Mouse (Mus musculus) CH12.LX (cell line): ENCODE data around the gene Uri1. TPM values are rescaled to one million over a fixed set of nuclear protein-coding genes. Genes with fewer than 3 reads are reported as not detected.

ENCODE experiments used
- DNase-seq: peaks from one replicate; pipeline ENCODE4 v3.0.0-alpha.2; 2013; ENCODE audit errors: extremely low read depth
- H3K27ac ChIP-seq: 2 replicates; pipeline ENCODE4 v1.5.1; 2012; ENCODE audit warnings: low read depth, mild to moderate bottlenecking, control low read depth, moderate library complexity; ENCODE audit not compliant: insufficient read depth
- H3K27me3 ChIP-seq: replicated peaks from 2 replicates; pipeline ENCODE3; 2012; ENCODE audit warnings: inconsistent platforms
- H3K36me3 ChIP-seq, 2 experiments: replicated peaks in 1 of 2; 2 replicates each; pipeline versions ENCODE3 to v1.6.1; 2012; ENCODE audit warnings: inconsistent platforms in 1 of 2, low read length in 1 of 2, mild to moderate bottlenecking in 1 of 2, mixed read lengths in 1 of 2, moderate library complexity in 1 of 2; ENCODE audit not compliant: control insufficient read depth in 1 of 2, insufficient read depth in 1 of 2
- H3K4me1 ChIP-seq, 2 experiments: 2 replicates each; pipeline ENCODE4 v1.6.1; 2012; ENCODE audit warnings: inconsistent platforms in 1 of 2, moderate library complexity in 1 of 2; ENCODE audit not compliant: insufficient read depth in 2 of 2, control insufficient read depth in 1 of 2
- H3K4me2 ChIP-seq: 2 replicates; pipeline ENCODE4 v1.6.1; 2012; ENCODE audit warnings: low read depth, mild to moderate bottlenecking, control low read depth; ENCODE audit not compliant: poor library complexity, insufficient read depth, severe bottlenecking
- H3K4me3 ChIP-seq, 3 experiments: fragments of 150-350 bp in 1 of 3; sonication (generic) in 1 of 3; replicated peaks in 1 of 3; 2 replicates each; pipeline versions ENCODE3 to v1.5.1; 2011 to 2012; ENCODE audit warnings: low read depth in 2 of 3, low read length in 2 of 3, mild to moderate bottlenecking in 2 of 3, moderate library complexity in 2 of 3, control low read depth in 1 of 3, improper control_type of control experiment in 1 of 3, inconsistent platforms in 1 of 3, mixed read lengths in 1 of 3; ENCODE audit not compliant: poor library complexity in 1 of 3
- H3K79me2 ChIP-seq: replicated peaks from 2 replicates; pipeline ENCODE4 v1.6.1; 2012; ENCODE audit warnings: mild to moderate bottlenecking, moderate library complexity; ENCODE audit not compliant: control insufficient read depth, poor library complexity, insufficient read depth, severe bottlenecking; ENCODE audit errors: extremely low read depth
- H3K9ac ChIP-seq: 2 replicates; pipeline ENCODE4 v1.6.1; 2012; ENCODE audit warnings: low read depth, mild to moderate bottlenecking, control low read depth, moderate library complexity; ENCODE audit not compliant: insufficient read depth
- H3K9me3 ChIP-seq: replicated peaks from 2 replicates; pipeline ENCODE3; 2012; ENCODE audit warnings: low read length, inconsistent platforms, mixed read lengths
- BHLHE40 ChIP-seq: IDR thresholded peaks from 2 replicates; pipeline ENCODE4 v1.6.1; 2011; ENCODE audit warnings: mild to moderate bottlenecking, low read depth, low read length, improper control_type of control experiment
- CHD2 ChIP-seq: IDR thresholded peaks from 2 replicates; pipeline ENCODE4 v1.6.1; 2011; ENCODE audit warnings: low read length, improper control_type of control experiment
- E2F4 ChIP-seq: IDR thresholded peaks from 2 replicates; pipeline ENCODE4 v1.6.1; 2011; ENCODE audit warnings: low read depth, low read length, improper control_type of control experiment; ENCODE audit not compliant: insufficient replicate concordance
- GABPA ChIP-seq: IDR thresholded peaks from 2 replicates; pipeline ENCODE4 v1.6.1; 2012; ENCODE audit warnings: low read depth, low read length, improper control_type of control experiment, inconsistent platforms; ENCODE audit not compliant: insufficient replicate concordance
- HCFC1 ChIP-seq: IDR thresholded peaks from 2 replicates; pipeline ENCODE4 v1.6.1; 2012; ENCODE audit warnings: low read depth, mild to moderate bottlenecking, inconsistent platforms, low read length, improper control_type of control experiment
- IRF4 ChIP-seq: IDR thresholded peaks from 2 replicates; pipeline ENCODE4 v1.6.1; 2014; ENCODE audit warnings: low read depth, mild to moderate bottlenecking, inconsistent platforms, low read length, improper control_type of control experiment
- JUND ChIP-seq: conservative IDR thresholded peaks from 2 replicates; pipeline ENCODE4 v1.6.1; 2011; ENCODE audit warnings: low read depth, low read length, improper control_type of control experiment
- KAT2A ChIP-seq: IDR thresholded peaks from 2 replicates; pipeline ENCODE4 v1.6.1; 2012; ENCODE audit warnings: low read length, improper control_type of control experiment, inconsistent platforms; ENCODE audit not compliant: insufficient replicate concordance
- MAFK ChIP-seq: IDR thresholded peaks from 2 replicates; pipeline ENCODE4 v1.6.1; 2011; ENCODE audit warnings: low read length, improper control_type of control experiment; ENCODE audit not compliant: insufficient replicate concordance
- MAX ChIP-seq: IDR thresholded peaks from 2 replicates; pipeline ENCODE4 v1.6.1; 2011; ENCODE audit warnings: low read length, improper control_type of control experiment
- MAZ ChIP-seq: IDR thresholded peaks from 2 replicates; pipeline ENCODE4 v1.6.1; 2012; ENCODE audit warnings: low read depth, mild to moderate bottlenecking, inconsistent platforms, low read length, improper control_type of control experiment, moderate library complexity
- MEF2A ChIP-seq: IDR thresholded peaks from 2 replicates; pipeline ENCODE4 v1.6.1; 2014; ENCODE audit warnings: low read depth, mild to moderate bottlenecking, inconsistent platforms, low read length, improper control_type of control experiment, borderline replicate concordance
- MXI1 ChIP-seq: IDR thresholded peaks from 2 replicates; pipeline ENCODE4 v1.6.1; 2011; ENCODE audit warnings: mild to moderate bottlenecking, low read depth, low read length, improper control_type of control experiment
- NELFE ChIP-seq: IDR thresholded peaks from 2 replicates; pipeline ENCODE4 v1.6.1; 2011; ENCODE audit warnings: low read depth, low read length, improper control_type of control experiment
- NRF1 ChIP-seq: IDR thresholded peaks from 2 replicates; pipeline ENCODE4 v1.6.1; 2014; ENCODE audit warnings: low read depth, mild to moderate bottlenecking, inconsistent platforms, low read length, improper control_type of control experiment, moderate library complexity
- POLR2A ChIP-seq: IDR thresholded peaks from 2 replicates; pipeline ENCODE4 v1.6.1; 2011; ENCODE audit warnings: low read depth, mild to moderate bottlenecking, improper control_type of control experiment, low read length
- POLR2AphosphoS2 ChIP-seq: IDR thresholded peaks from 2 replicates; pipeline ENCODE4 v1.6.1; 2011; ENCODE audit warnings: low read depth, low read length, improper control_type of control experiment
- RAD21 ChIP-seq: IDR thresholded peaks from 2 replicates; pipeline ENCODE4 v1.6.1; 2011; ENCODE audit warnings: low read depth, mild to moderate bottlenecking, low read length, improper control_type of control experiment, moderate library complexity
- RCOR1 ChIP-seq: conservative IDR thresholded peaks from 2 replicates; pipeline ENCODE4 v1.6.1; 2012; ENCODE audit warnings: low read depth, mild to moderate bottlenecking, inconsistent platforms, low read length, improper control_type of control experiment
- SIN3A ChIP-seq: IDR thresholded peaks from 2 replicates; pipeline ENCODE4 v1.6.1; 2012; ENCODE audit warnings: low read length, improper control_type of control experiment, inconsistent platforms
- TBP ChIP-seq: conservative IDR thresholded peaks from 2 replicates; pipeline ENCODE4 v1.6.1; 2011; ENCODE audit warnings: low read depth, low read length, improper control_type of control experiment
- UBTF ChIP-seq: IDR thresholded peaks from 2 replicates; pipeline ENCODE4 v1.6.1; 2012; ENCODE audit warnings: low read depth, mild to moderate bottlenecking, inconsistent platforms, low read length, improper control_type of control experiment, moderate library complexity
- USF1 ChIP-seq: IDR thresholded peaks from 2 replicates; pipeline ENCODE4 v1.6.1; 2014; ENCODE audit warnings: low read depth, mild to moderate bottlenecking, inconsistent platforms, low read length, improper control_type of control experiment
- ZKSCAN1 ChIP-seq: IDR thresholded peaks from 2 replicates; pipeline ENCODE4 v1.6.1; 2012; ENCODE audit warnings: low read depth, inconsistent platforms, low read length, improper control_type of control experiment, borderline replicate concordance
- ZNF384 ChIP-seq: IDR thresholded peaks from 2 replicates; pipeline ENCODE4 v1.6.1; 2012; ENCODE audit warnings: low read depth, low read length, improper control_type of control experiment, inconsistent platforms
- dilution Hi-C: fragments of 300-500 bp; cut with MboI; formaldehyde crosslinking; loops from 2 replicates; pipeline ENCODE4 v1.14.3; 2020; ENCODE audit warnings: low sequenced_read_pairs; ENCODE audit not compliant: extremely low pct_unique_long_range_greater_than_20kb, extremely low pct_ligation_motif_present
- in situ Hi-C: fragments of 300-500 bp; cut with MboI; formaldehyde crosslinking; loops from 3 replicates; pipeline ENCODE4 v1.14.3; 2019; ENCODE audit warnings: low sequenced_read_pairs, low pct_ligation_motif_present, low pct_unique_long_range_greater_than_20kb, mixed read lengths
- polyA plus RNA-seq: library from polyadenylated mRNA; unstranded; fragments of >175 nt; gene quantifications from 2 replicates; pipeline ENCODE4 v1.2.1, GENCODE M21; 2012; ENCODE audit warnings: low read depth; ENCODE audit not compliant: insufficient read length
- total RNA-seq, 2 experiments: library from RNA; depleted of rRNA; stranded (reverse); fragments of 300-350 nt in 1 of 2; fragments of >200 nt in 1 of 2; gene quantifications; 2 replicates each; pipeline ENCODE4 v1.2.3; 2012 to 2014

The Uri1 gene
- total and polyA plus RNA-seq, 3 experiments = 37.1 to 53.3 (median 50.1) TPM

GRCm38 (mm10) chr7:38059096-38059495 lies 35.7 kb upstream of the Uri1 start:
- H3K9me3 ChIP-seq = no peaks in the 10 kb centered on the region
- H3K4me1 ChIP-seq = peaks cover 2 to 7% of the 10 kb centered on the region in 2 experiments; a peak in 3 of 4 replicates
- H3K27me3 ChIP-seq = peaks cover 2% of the 10 kb centered on the region
- H3K4me3 ChIP-seq = no peak overlapping the region
- no peak for TF ChIP-seq NELFE
- no peak for TF ChIP-seq NRF1
- TF ChIP-seq MAX = no peak
- TF ChIP-seq HCFC1 = no peak
- no peak for TF ChIP-seq TBP
- TF ChIP-seq IRF4 = no peak
- TF ChIP-seq ZNF384 = no peak
- no peak for TF ChIP-seq MXI1
- no peak for TF ChIP-seq USF1
- no peak for TF ChIP-seq MEF2A
- no peak for TF ChIP-seq BHLHE40
- TF ChIP-seq POLR2AphosphoS2 = no peak
- no peak for TF ChIP-seq POLR2A
- no peak for TF ChIP-seq MAZ
- in situ Hi-C loops = no loop called here
- H3K79me2 ChIP-seq = no peaks in the 10 kb centered on the region
- no peak overlapping the region for H3K27ac ChIP-seq
- dilution Hi-C loops = no loop called here
- DNase-seq = no peak
- H3K4me2 ChIP-seq = no peak overlapping the region
- no peaks in the 10 kb centered on the region for H3K36me3 ChIP-seq
- H3K9ac ChIP-seq = no peak overlapping the region

- Histone ChIP-seq H3K27ac (no peak overlapping the region), H3K4me3 (no peak overlapping the region)
- in situ Hi-C loops = no loop called here
- no peak for TF ChIP-seq MXI1
- no peak for TF ChIP-seq NRF1
- TF ChIP-seq IRF4 = no peak
- no peak for TF ChIP-seq SIN3A
- TF ChIP-seq KAT2A = no peak
- TF ChIP-seq MEF2A = no peak
- no peak for TF ChIP-seq USF1
- TF ChIP-seq RAD21 = no peak
- TF ChIP-seq BHLHE40 = no peak
- no peak for TF ChIP-seq E2F4
- TF ChIP-seq RCOR1 = no peak
- TF ChIP-seq GABPA = no peak
- no peak for TF ChIP-seq MAX
- TF ChIP-seq MAFK = no peak
- TF ChIP-seq CHD2 = no peak
- no peak for TF ChIP-seq UBTF
- no peak for TF ChIP-seq POLR2A
- no peak for TF ChIP-seq ZKSCAN1
- no peak for TF ChIP-seq JUND
- TF ChIP-seq, all 38 proteins: peak for 0
- Histone ChIP-seq H3K27me3 (peaks cover 3% of the 10 kb centered on the region), H3K9me3 (no peaks in the 10 kb centered on the region), H3K4me1 (peaks cover 2% of the 10 kb centered on the region in 2 experiments; a peak in 1 of 4 replicates), H3K9ac (no peak overlapping the region), H3K36me3 (no peaks in the 10 kb centered on the region), H3K79me2 (no peaks in the 10 kb centered on the region), H3K4me2 (no peak overlapping the region)
- dilution Hi-C loops = no loop called here
- no peak for DNase-seq
Observed at GRCm38 (mm10) chr7:38055996-38056395, 32.6 kb upstream of the Uri1 start.
